Mouse (Mus musculus): Measurements from ENCODE around the gene Eif4g1. TPM values are rescaled to one million over a fixed set of nuclear protein-coding genes. Genes with fewer than 3 reads are reported as not detected.

Eif4g1 gene
- total and polyA plus RNA-seq, 2 experiments from 2014 or later = 74.6 to 296 TPM

DNA sequence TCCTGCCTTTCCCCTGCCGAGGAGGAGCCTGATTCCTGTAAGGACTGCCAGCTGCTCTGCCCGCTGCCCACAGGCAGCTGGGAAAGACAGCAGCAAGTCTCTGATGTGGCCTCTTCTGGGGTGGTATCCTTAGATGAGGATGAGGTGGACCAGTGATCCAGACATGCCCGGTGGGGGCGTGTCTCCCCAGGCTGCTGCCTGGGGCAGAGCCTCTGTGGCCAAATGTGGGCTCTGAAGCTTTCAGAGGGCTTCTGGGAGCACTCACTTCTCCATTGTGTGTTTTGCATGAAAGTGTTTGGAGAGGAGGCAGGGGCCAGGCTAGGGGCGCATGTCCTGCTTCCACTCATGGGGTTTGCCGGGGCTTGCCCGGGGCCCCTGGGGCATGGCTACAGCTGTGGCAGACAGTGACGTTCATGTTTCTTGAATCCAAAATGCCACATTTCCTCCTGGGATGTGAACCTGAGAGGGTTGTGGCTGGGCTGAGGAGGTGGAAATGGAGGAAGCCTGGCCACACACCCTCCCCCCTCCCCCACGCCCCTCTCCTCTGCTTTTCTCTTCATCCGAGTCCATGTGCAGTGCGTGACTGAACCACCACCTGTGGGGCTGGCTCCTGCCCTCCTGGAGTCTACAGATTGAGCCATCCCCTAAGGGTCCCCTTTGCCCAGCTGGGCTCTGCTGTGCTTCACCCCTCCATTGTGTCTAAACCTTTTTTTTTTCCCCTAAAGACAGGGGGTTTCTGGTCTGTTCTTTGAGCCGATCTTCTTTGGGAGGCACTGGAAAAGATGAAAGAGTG, 33.8 kb downstream of the Eif4g1 start:
- 0 out of 2 replicates have a peak, but pooled peaks cover 3% of the 10 kb centered on the region for H3K4me1 ChIP-seq (ENCODE audit: control insufficient read depth, insufficient read depth)
- no peaks in the 10 kb centered on the region for H3K27me3 ChIP-seq (ENCODE audit: control insufficient read depth, insufficient read depth, low read length)
- 0 out of 2 replicates have a peak overlapping the region, but pooled peaks have one; percentile 21 for H3K9ac ChIP-seq (replicated peaks; ENCODE audit: low read depth, low read length)
- H3K4me2 ChIP-seq (ENCODE audit: low read depth, low read length) = no peak overlapping the region
- no peak for DNase-seq (ENCODE audit: low spot score)
- TF ChIP-seq CTCF (IDR thresholded peaks at IDR 0.05; ENCODE audit: low read depth) (no peak), EP300 (IDR thresholded peaks at IDR 0.05; ENCODE audit: low read depth) (no peak)
- no peak overlapping the region for H3K4me3 ChIP-seq (ENCODE audit: low read depth, low read length)
- ATAC-seq (ENCODE audit: insufficient read depth, low read depth) = peak; percentile 6; the same call in 1 of the 2 replicates
- no peaks in the 10 kb centered on the region for H3K9me3 ChIP-seq (replicated peaks; ENCODE audit: control insufficient read depth, low read length)
- no peak overlapping the region for H3K27ac ChIP-seq (ENCODE audit: low read depth)
- H3K36me3 ChIP-seq (replicated peaks; ENCODE audit: control insufficient read depth, insufficient read depth, low read length) = peaks cover 24% of the 10 kb centered on the region; the same call in 1 of the 2 replicates
- WGBS = 50% methylated on average over 12 of the region's 12 CpGs

DNA sequence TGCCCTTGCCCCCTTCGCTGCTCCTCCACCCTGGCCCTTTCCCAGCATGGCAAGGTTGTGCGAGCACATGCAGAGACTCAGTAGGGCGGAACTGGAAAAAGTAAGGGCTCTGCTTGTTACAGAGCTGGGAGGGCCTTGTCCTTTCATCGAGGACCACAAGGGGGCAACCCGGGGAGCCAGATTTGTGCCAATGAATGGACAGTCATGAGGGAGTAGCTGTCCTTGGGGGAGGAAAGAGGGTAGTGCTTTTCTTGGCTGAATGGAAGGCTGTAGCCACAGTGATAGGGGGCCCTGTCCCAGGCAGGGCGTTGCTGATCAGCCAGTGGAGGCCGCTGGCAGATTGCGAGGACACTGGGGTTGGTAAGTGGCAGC, 34.4 kb downstream of the Eif4g1 start:
- Histone ChIP-seq H3K36me3 (replicated peaks; ENCODE audit: control insufficient read depth, insufficient read depth, low read length) (peaks cover 24% of the 10 kb centered on the region; the same call in 1 of the 2 replicates), H3K4me2 (ENCODE audit: low read depth, low read length) (no peak overlapping the region), H3K4me1 (ENCODE audit: control insufficient read depth, insufficient read depth) (0 out of 2 replicates have a peak, but pooled peaks cover 3% of the 10 kb centered on the region), H3K4me3 (ENCODE audit: low read depth, low read length) (no peak overlapping the region), H3K27ac (ENCODE audit: low read depth) (no peak overlapping the region), H3K9ac (replicated peaks; ENCODE audit: low read depth, low read length) (0 out of 2 replicates have a peak overlapping the region, but pooled peaks have one; percentile 21), H3K27me3 (ENCODE audit: control insufficient read depth, insufficient read depth, low read length) (no peaks in the 10 kb centered on the region), H3K9me3 (replicated peaks; ENCODE audit: control insufficient read depth, low read length) (no peaks in the 10 kb centered on the region)
- ATAC-seq (ENCODE audit: insufficient read depth, low read depth) = peak; percentile 79
- DNase-seq (ENCODE audit: low spot score) = peak; percentile 90
- TF ChIP-seq EP300 (IDR thresholded peaks at IDR 0.05; ENCODE audit: low read depth) = no peak
- peak; percentile 71 for TF ChIP-seq CTCF (IDR thresholded peaks at IDR 0.05; ENCODE audit: low read depth)
- 12% methylated on average over 8 of the region's 8 CpGs for WGBS

DNA sequence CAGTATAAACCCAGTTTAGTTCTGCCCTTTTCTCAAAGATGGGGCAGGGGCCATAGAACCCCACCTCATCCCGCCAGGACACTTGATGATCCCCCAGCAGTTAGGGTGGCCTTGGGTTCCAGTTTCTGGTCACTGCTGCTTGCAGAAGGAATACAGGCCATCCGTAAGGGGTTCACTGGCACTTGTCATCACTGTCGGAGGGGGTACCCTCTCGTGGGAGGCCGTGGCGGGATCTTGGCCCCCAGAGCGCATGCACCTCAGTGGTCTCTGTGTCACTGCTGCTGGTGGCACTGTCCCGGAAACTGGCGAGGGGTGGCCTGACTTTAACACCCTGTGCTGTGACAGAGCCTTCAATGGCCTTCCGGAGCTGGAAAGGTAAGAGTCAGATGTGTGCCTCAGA, 35.0 kb downstream of the Eif4g1 start:
- Histone ChIP-seq H3K4me2 (ENCODE audit: low read depth, low read length) (no peak overlapping the region), H3K4me3 (ENCODE audit: low read depth, low read length) (no peak overlapping the region), H3K9ac (replicated peaks; ENCODE audit: low read depth, low read length) (no peak overlapping the region), H3K9me3 (replicated peaks; ENCODE audit: control insufficient read depth, low read length) (no peaks in the 10 kb centered on the region), H3K4me1 (ENCODE audit: control insufficient read depth, insufficient read depth) (0 out of 2 replicates have a peak, but pooled peaks cover 3% of the 10 kb centered on the region), H3K36me3 (replicated peaks; ENCODE audit: control insufficient read depth, insufficient read depth, low read length) (peaks cover 24% of the 10 kb centered on the region; the same call in 1 of the 2 replicates), H3K27ac (ENCODE audit: low read depth) (no peak overlapping the region), H3K27me3 (ENCODE audit: control insufficient read depth, insufficient read depth, low read length) (no peaks in the 10 kb centered on the region)
- 92% methylated on average over 10 of the region's 10 CpGs for WGBS
- ATAC-seq (ENCODE audit: insufficient read depth, low read depth) (no peak), DNase-seq (ENCODE audit: low spot score) (no peak)
- TF ChIP-seq CTCF (IDR thresholded peaks at IDR 0.05; ENCODE audit: low read depth) (no peak), EP300 (IDR thresholded peaks at IDR 0.05; ENCODE audit: low read depth) (no peak)

DNA sequence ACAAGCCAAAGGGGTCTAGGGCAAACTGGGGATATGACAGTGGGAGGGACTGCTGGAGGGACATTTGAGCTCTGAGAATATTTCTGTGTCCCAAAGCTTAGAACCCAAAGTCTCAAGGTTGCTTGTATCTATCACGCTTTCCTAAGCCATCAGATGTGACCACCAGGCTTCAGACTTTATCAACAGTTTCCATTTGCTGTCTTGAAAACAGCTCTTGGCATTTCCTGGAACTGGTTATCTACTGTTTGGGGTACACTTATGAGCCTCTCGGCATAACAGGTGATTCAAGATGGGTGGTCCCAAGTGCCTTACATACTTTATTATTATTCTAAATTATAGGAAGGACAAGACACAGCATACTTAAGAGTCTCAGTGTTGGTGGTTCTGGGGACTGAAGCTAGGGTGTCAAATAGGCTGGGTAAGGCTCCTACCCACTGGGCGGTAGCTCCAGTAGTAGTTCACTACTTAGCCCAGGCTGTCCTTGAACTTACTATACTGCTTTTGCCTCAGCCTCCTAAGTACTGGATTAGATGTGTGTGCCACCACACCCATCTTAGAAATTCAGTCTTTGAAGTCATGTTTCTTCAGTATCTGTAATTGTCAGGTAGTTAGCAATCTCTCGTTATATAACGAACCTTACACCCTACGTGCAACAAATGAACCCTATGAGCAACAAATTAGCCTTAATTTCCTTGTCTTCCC, 35.7 kb downstream of the Eif4g1 start:
- DNase-seq (ENCODE audit: low spot score) (no peak), ATAC-seq (ENCODE audit: insufficient read depth, low read depth) (no peak)
- 88% methylated on average over 6 of the region's 6 CpGs for WGBS
- H3K27ac ChIP-seq (ENCODE audit: low read depth) = no peak overlapping the region
- H3K9ac ChIP-seq (replicated peaks; ENCODE audit: low read depth, low read length) = no peak overlapping the region
- no peak for TF ChIP-seq EP300 (IDR thresholded peaks at IDR 0.05; ENCODE audit: low read depth)
- no peak for TF ChIP-seq CTCF (IDR thresholded peaks at IDR 0.05; ENCODE audit: low read depth)
- H3K27me3 ChIP-seq (ENCODE audit: control insufficient read depth, insufficient read depth, low read length) = no peaks in the 10 kb centered on the region
- peaks cover 19% of the 10 kb centered on the region; the same call in 1 of the 2 replicates for H3K36me3 ChIP-seq (replicated peaks; ENCODE audit: control insufficient read depth, insufficient read depth, low read length)
- H3K4me1 ChIP-seq (ENCODE audit: control insufficient read depth, insufficient read depth) = 0 out of 2 replicates have a peak, but pooled peaks cover 3% of the 10 kb centered on the region
- no peak overlapping the region for H3K4me3 ChIP-seq (ENCODE audit: low read depth, low read length)
- no peak overlapping the region for H3K4me2 ChIP-seq (ENCODE audit: low read depth, low read length)
- H3K9me3 ChIP-seq (replicated peaks; ENCODE audit: control insufficient read depth, low read length) = no peaks in the 10 kb centered on the region

DNA sequence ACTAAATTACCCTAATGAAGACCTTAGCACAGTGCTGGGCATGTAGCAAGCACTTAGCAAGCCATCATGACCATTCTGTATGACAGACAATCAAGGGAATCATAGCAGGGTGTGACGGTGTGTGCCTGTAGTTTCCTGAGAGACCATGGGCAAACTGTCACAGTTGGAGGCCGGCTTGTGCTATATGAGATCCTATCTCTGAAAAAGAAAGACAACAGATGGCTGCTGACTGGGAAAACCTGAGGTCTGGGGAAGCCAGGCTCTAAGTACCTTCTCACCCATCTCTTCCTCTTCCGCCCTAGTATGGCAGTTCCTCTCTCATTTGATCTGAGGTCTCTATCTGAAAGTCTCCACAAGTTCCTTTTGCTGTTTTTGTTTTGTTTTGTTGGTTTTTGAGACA, 37.7 kb downstream of the Eif4g1 start:
- WGBS = 81% methylated on average over 3 of the region's 3 CpGs

More for the DNA sequence above, 37.7 kb downstream of the Eif4g1 start:
- no peak for TF ChIP-seq EP300 (IDR thresholded peaks at IDR 0.05; ENCODE audit: low read depth)
- TF ChIP-seq CTCF (IDR thresholded peaks at IDR 0.05; ENCODE audit: low read depth) = no peak
- H3K27me3 ChIP-seq (ENCODE audit: control insufficient read depth, insufficient read depth, low read length) = no peaks in the 10 kb centered on the region
- H3K9ac ChIP-seq (replicated peaks; ENCODE audit: low read depth, low read length) = no peak overlapping the region
- 0 out of 2 replicates have a peak, but pooled peaks cover 3% of the 10 kb centered on the region for H3K4me1 ChIP-seq (ENCODE audit: control insufficient read depth, insufficient read depth)
- 0 out of 2 replicates have a peak, but pooled peaks cover 5% of the 10 kb centered on the region for H3K36me3 ChIP-seq (replicated peaks; ENCODE audit: control insufficient read depth, insufficient read depth, low read length)
- H3K9me3 ChIP-seq (replicated peaks; ENCODE audit: control insufficient read depth, low read length) = no peaks in the 10 kb centered on the region
- H3K4me3 ChIP-seq (ENCODE audit: low read depth, low read length) = no peak overlapping the region
- no peak overlapping the region for H3K27ac ChIP-seq (ENCODE audit: low read depth)
- ATAC-seq (ENCODE audit: insufficient read depth, low read depth) = no peak
- H3K4me2 ChIP-seq (ENCODE audit: low read depth, low read length) = no peak overlapping the region
- DNase-seq (ENCODE audit: low spot score) = no peak

All from heart, postnatal 0 days (tissue).